Mouse (Mus musculus): Measurements from ENCODE around the gene Rhbdd1. TPM values are rescaled to one million over a fixed set of nuclear protein-coding genes. Genes with fewer than 3 reads are reported as not detected.

Gene Rhbdd1
- polyA plus RNA-seq, 1 experiment from 2014 or later, result 4.6 TPM

DNA sequence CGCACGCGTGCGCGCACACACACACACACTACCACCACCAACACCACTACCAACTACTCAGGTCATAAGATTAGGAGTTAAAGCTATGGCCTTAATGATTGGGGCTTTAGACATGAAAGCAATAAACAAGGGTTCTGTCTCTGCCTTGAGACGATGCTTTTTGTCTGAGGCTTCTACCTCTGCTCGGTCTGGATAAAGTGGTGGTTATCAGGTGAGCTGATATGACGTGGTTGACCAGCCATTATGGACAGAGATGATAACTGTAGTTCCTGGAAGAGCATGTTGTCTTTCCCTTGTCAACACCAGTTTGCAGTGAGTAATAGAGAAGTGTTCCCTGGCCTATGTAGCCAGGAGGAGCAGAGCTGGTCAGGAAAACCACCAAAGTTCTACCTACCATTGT lies 57.7 kb downstream of the Rhbdd1 start:
- Histone ChIP-seq H3K36me3 (ENCODE audit: control insufficient read depth, insufficient read depth) (no peaks in the 10 kb centered on the region), H3K4me2 (ENCODE audit: low read length) (no peak overlapping the region), H3K9me3 (ENCODE audit: control insufficient read depth, low read length) (no peaks in the 10 kb centered on the region), H3K4me1 (replicated peaks; ENCODE audit: control insufficient read depth, insufficient read depth, low read length) (0 out of 2 replicates have a peak, but pooled peaks cover 5% of the 10 kb centered on the region), H3K9ac (replicated peaks; ENCODE audit: low read depth, low read length) (no peak overlapping the region), H3K27ac (ENCODE audit: low read length) (no peak overlapping the region), H3K4me3 (replicated peaks; ENCODE audit: low read length) (no peak overlapping the region), H3K27me3 (replicated peaks; ENCODE audit: control insufficient read depth, insufficient read depth, low read length) (no peaks in the 10 kb centered on the region)
- 97% methylated on average over 8 of the region's 8 CpGs for WGBS
- no peak for ATAC-seq

GRCm38 (mm10) chr1:82374831-82375358 lies 58.6 kb downstream of the Rhbdd1 start:
- 53% methylated on average over 4 of the region's 4 CpGs for WGBS
- Histone ChIP-seq H3K9me3 (ENCODE audit: control insufficient read depth, low read length) (no peaks in the 10 kb centered on the region), H3K27ac (ENCODE audit: low read length) (no peak overlapping the region), H3K9ac (replicated peaks; ENCODE audit: low read depth, low read length) (no peak overlapping the region), H3K36me3 (ENCODE audit: control insufficient read depth, insufficient read depth) (no peaks in the 10 kb centered on the region), H3K27me3 (replicated peaks; ENCODE audit: control insufficient read depth, insufficient read depth, low read length) (no peaks in the 10 kb centered on the region), H3K4me3 (replicated peaks; ENCODE audit: low read length) (no peak overlapping the region), H3K4me2 (ENCODE audit: low read length) (no peak overlapping the region), H3K4me1 (replicated peaks; ENCODE audit: control insufficient read depth, insufficient read depth, low read length) (0 out of 2 replicates have a peak, but pooled peaks cover 3% of the 10 kb centered on the region)
- no peak for ATAC-seq

- 62% methylated on average over 3 of the region's 3 CpGs for WGBS
- no peaks in the 10 kb centered on the region for H3K9me3 ChIP-seq (ENCODE audit: control insufficient read depth, low read length)
- 0 out of 2 replicates have a peak, but pooled peaks cover 3% of the 10 kb centered on the region for H3K4me1 ChIP-seq (replicated peaks; ENCODE audit: control insufficient read depth, insufficient read depth, low read length)
- no peaks in the 10 kb centered on the region for H3K27me3 ChIP-seq (replicated peaks; ENCODE audit: control insufficient read depth, insufficient read depth, low read length)
- no peak overlapping the region for H3K9ac ChIP-seq (replicated peaks; ENCODE audit: low read depth, low read length)
- H3K4me2 ChIP-seq (ENCODE audit: low read length), result no peak overlapping the region
- H3K27ac ChIP-seq (ENCODE audit: low read length), result no peak overlapping the region
- no peaks in the 10 kb centered on the region for H3K36me3 ChIP-seq (ENCODE audit: control insufficient read depth, insufficient read depth)
- no peak overlapping the region for H3K4me3 ChIP-seq (replicated peaks; ENCODE audit: low read length)
- ATAC-seq, result no peak
Measured at GRCm38 (mm10) chr1:82375452-82375851, 59.2 kb downstream of the Rhbdd1 start.

GRCm38 (mm10) chr1:82381946-82382345 lies 65.7 kb downstream of the Rhbdd1 start:
- no peak overlapping the region for H3K27ac ChIP-seq (ENCODE audit: low read length)
- no peak overlapping the region for H3K9ac ChIP-seq (replicated peaks; ENCODE audit: low read depth, low read length)
- no peak overlapping the region for H3K4me2 ChIP-seq (ENCODE audit: low read length)
- H3K4me1 ChIP-seq (replicated peaks; ENCODE audit: control insufficient read depth, insufficient read depth, low read length), result peaks cover 12% of the 10 kb centered on the region
- ATAC-seq, result no peak
- no peak overlapping the region for H3K4me3 ChIP-seq (replicated peaks; ENCODE audit: low read length)
- H3K27me3 ChIP-seq (replicated peaks; ENCODE audit: control insufficient read depth, insufficient read depth, low read length), result no peaks in the 10 kb centered on the region
- H3K9me3 ChIP-seq (ENCODE audit: control insufficient read depth, low read length), result no peaks in the 10 kb centered on the region
- H3K36me3 ChIP-seq (ENCODE audit: control insufficient read depth, insufficient read depth), result no peaks in the 10 kb centered on the region
- WGBS, result 52% methylated on average over 4 of the region's 4 CpGs

DNA sequence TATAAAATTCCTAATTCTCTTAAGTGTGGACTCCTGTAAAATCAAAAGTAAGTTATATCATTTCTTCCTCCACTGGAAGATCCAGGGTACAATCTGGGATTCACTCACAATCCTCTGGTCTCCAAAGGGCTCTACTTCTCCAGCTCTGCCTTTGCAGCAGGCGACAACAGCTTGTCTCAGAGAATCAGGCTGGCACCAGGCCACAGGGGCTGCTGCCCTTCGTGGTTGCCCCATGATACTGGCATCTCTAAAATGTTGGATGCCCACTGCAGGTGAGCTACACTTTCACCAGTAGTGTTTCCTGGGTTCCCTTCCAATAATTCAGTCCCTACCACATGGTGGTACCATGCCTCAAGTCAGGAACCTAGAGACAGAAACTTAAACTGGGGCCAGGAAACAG lies 67.9 kb downstream of the Rhbdd1 start:
- Histone ChIP-seq H3K27me3 (replicated peaks; ENCODE audit: control insufficient read depth, insufficient read depth, low read length) (no peaks in the 10 kb centered on the region), H3K4me2 (ENCODE audit: low read length) (no peak overlapping the region), H3K36me3 (ENCODE audit: control insufficient read depth, insufficient read depth) (no peaks in the 10 kb centered on the region), H3K4me3 (replicated peaks; ENCODE audit: low read length) (no peak overlapping the region), H3K9me3 (ENCODE audit: control insufficient read depth, low read length) (no peaks in the 10 kb centered on the region), H3K27ac (ENCODE audit: low read length) (no peak overlapping the region), H3K4me1 (replicated peaks; ENCODE audit: control insufficient read depth, insufficient read depth, low read length) (peaks cover 15% of the 10 kb centered on the region), H3K9ac (replicated peaks; ENCODE audit: low read depth, low read length) (no peak overlapping the region)
- no peak for ATAC-seq
- 55% methylated on average over 2 of the region's 2 CpGs for WGBS

DNA sequence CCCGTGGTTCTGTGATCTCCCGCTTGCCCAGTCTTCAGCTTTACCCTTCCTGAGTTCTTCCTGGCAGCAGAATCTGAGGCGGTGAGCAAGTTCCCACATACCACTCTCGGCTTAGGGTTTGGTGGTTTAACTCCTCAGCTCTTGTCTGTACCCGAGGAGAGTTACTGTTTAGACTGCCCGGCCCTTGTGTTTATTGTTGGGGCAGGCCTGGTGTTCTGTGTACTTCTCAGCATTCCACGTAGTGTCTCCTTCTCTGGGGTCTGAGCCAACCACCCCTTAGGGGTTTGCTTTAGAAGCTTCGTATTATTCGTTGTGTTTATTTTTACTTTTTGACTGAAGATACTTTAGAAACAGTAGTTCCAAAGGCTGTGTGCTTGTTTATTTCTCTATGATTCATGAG lies 68.8 kb downstream of the Rhbdd1 start:
- peak overlapping the region; percentile 70 for H3K27ac ChIP-seq (ENCODE audit: low read length)
- H3K4me2 ChIP-seq (ENCODE audit: low read length), result no peak overlapping the region
- WGBS, result 43% methylated on average over 9 of the region's 9 CpGs
- H3K27me3 ChIP-seq (replicated peaks; ENCODE audit: control insufficient read depth, insufficient read depth, low read length), result no peaks in the 10 kb centered on the region
- no peaks in the 10 kb centered on the region for H3K9me3 ChIP-seq (ENCODE audit: control insufficient read depth, low read length)
- ATAC-seq, result no peak
- H3K4me1 ChIP-seq (replicated peaks; ENCODE audit: control insufficient read depth, insufficient read depth, low read length), result peaks cover 15% of the 10 kb centered on the region
- H3K9ac ChIP-seq (replicated peaks; ENCODE audit: low read depth, low read length), result 0 out of 2 replicates have a peak overlapping the region, but pooled peaks have one; percentile 6
- no peaks in the 10 kb centered on the region for H3K36me3 ChIP-seq (ENCODE audit: control insufficient read depth, insufficient read depth)
- no peak overlapping the region for H3K4me3 ChIP-seq (replicated peaks; ENCODE audit: low read length)

- no peak overlapping the region for H3K4me3 ChIP-seq (replicated peaks; ENCODE audit: low read length)
- 21% methylated on average over 4 of the region's 4 CpGs for WGBS
- no peak overlapping the region for H3K4me2 ChIP-seq (ENCODE audit: low read length)
- peak overlapping the region; percentile 9 for H3K27ac ChIP-seq (ENCODE audit: low read length)
- no peaks in the 10 kb centered on the region for H3K9me3 ChIP-seq (ENCODE audit: control insufficient read depth, low read length)
- peak; percentile 88 for ATAC-seq
- H3K4me1 ChIP-seq (replicated peaks; ENCODE audit: control insufficient read depth, insufficient read depth, low read length), result peaks cover 15% of the 10 kb centered on the region
- no peaks in the 10 kb centered on the region for H3K36me3 ChIP-seq (ENCODE audit: control insufficient read depth, insufficient read depth)
- no peaks in the 10 kb centered on the region for H3K27me3 ChIP-seq (replicated peaks; ENCODE audit: control insufficient read depth, insufficient read depth, low read length)
- H3K9ac ChIP-seq (replicated peaks; ENCODE audit: low read depth, low read length), result no peak overlapping the region
Measured at GRCm38 (mm10) chr1:82385827-82386230, 69.6 kb downstream of the Rhbdd1 start.

DNA sequence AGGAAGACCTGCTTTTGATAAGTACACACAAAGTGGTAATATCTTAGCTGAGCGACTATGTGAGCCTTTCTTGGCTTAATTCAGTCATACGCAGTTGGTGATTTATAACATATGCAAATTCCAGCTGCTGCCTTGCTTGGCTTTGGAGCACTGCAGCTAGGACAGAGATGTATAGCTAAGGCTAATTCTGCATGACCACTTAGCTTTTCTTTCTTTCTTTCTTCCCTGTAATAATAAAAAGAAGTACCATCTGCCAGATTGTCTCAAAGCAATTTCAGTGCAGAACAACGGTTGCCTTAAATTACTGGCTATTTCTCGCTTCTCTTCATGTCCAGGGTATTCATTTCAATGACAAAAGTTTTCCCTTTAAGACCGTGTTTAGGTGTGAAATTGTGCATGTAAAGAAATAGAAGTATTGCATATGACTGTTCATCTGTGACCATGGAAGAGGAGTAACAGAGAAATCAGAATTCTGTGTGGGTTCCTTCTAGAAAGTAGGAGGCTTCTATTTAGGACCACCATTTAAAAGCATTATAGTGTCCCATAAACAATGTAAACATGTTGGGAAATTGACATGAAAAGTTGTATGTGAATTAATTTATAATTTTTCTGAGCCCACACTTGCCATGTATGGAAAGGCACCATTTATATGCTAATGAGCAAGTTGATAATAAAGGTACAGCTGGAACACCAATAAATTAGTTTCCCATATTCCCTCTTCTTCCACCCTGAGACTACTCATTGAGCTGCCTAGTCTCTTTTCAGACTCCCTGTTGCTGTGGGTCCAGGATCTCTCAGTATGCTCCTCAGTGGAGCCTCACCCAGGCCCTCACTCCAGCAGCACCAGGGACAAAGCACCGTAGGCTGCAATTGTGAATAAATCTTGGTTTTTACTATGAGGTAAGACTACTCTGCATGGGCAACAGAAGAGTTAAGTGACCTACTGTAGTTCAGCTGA lies 70.8 kb downstream of the Rhbdd1 start:
- peaks cover 15% of the 10 kb centered on the region for H3K4me1 ChIP-seq (replicated peaks; ENCODE audit: control insufficient read depth, insufficient read depth, low read length)
- H3K4me2 ChIP-seq (ENCODE audit: low read length), result no peak overlapping the region
- no peak for ATAC-seq
- H3K4me3 ChIP-seq (replicated peaks; ENCODE audit: low read length), result no peak overlapping the region
- H3K27ac ChIP-seq (ENCODE audit: low read length), result peak overlapping the region; percentile 47; the same call in 1 of the 2 replicates
- H3K9me3 ChIP-seq (ENCODE audit: control insufficient read depth, low read length), result no peaks in the 10 kb centered on the region
- H3K27me3 ChIP-seq (replicated peaks; ENCODE audit: control insufficient read depth, insufficient read depth, low read length), result no peaks in the 10 kb centered on the region
- 36% methylated on average over 6 of the region's 6 CpGs for WGBS
- no peaks in the 10 kb centered on the region for H3K36me3 ChIP-seq (ENCODE audit: control insufficient read depth, insufficient read depth)
- no peak overlapping the region for H3K9ac ChIP-seq (replicated peaks; ENCODE audit: low read depth, low read length)

DNA sequence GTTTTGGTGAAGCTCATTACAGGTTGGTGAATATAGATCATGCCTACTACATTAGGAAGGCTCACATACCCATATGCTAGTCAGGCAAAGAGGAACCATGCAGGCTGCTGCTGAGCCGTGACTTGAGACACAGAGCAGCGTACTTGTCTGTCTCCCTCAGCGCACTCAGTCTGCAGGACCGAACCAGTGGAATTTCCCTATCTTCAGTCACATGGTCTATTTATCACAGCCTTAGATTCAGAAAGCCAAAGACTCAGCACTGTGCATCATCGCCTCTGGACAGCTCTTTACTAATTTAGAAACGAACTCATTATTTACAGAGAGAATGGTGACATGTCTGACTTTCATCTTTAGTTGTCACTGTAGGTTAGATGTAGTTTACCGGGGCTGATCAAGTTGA lies 73.1 kb downstream of the Rhbdd1 start:
- Histone ChIP-seq H3K4me1 (replicated peaks; ENCODE audit: control insufficient read depth, insufficient read depth, low read length) (peaks cover 15% of the 10 kb centered on the region), H3K36me3 (ENCODE audit: control insufficient read depth, insufficient read depth) (no peaks in the 10 kb centered on the region), H3K9me3 (ENCODE audit: control insufficient read depth, low read length) (no peaks in the 10 kb centered on the region), H3K9ac (replicated peaks; ENCODE audit: low read depth, low read length) (no peak overlapping the region), H3K27me3 (replicated peaks; ENCODE audit: control insufficient read depth, insufficient read depth, low read length) (no peaks in the 10 kb centered on the region), H3K27ac (ENCODE audit: low read length) (no peak overlapping the region), H3K4me3 (replicated peaks; ENCODE audit: low read length) (no peak overlapping the region), H3K4me2 (ENCODE audit: low read length) (no peak overlapping the region)
- ATAC-seq, result no peak
- WGBS, result 88% methylated on average over 7 of the region's 7 CpGs

All from forebrain, embryonic 16.5 days (tissue).